Mouse (Mus musculus) lung, postnatal 0 days (tissue): ENCODE measurements around the gene Brk1. TPM values are rescaled to one million over a fixed set of nuclear protein-coding genes. Genes with fewer than 3 reads are reported as not detected.

ENCODE experiments used
- ATAC-seq: fragments of 200-750 bp; cut with Nextera tagmentation; 2 replicates; pipeline ENCODE4 v1.8.0; 2017; ENCODE audit warnings: moderate library complexity
- DNase-seq: peaks from one replicate; pipeline ENCODE4 v3.0.0-alpha.2; 2016; ENCODE audit warnings: low spot score
- H3K27ac ChIP-seq: fragments of 300-500 bp; sonication (generic); 2 replicates; pipeline ENCODE4 v1.5.1; 2014; ENCODE audit warnings: antibody characterized with exemption, mild to moderate bottlenecking, low read length, mixed read lengths
- H3K27me3 ChIP-seq: fragments of 300-500 bp; sonication (generic); replicated peaks from 2 replicates; pipeline ENCODE4 v1.6.1; 2014; ENCODE audit warnings: low read length, mixed read lengths; ENCODE audit not compliant: insufficient read depth
- H3K36me3 ChIP-seq: fragments of 300-500 bp; sonication (generic); 2 replicates; pipeline ENCODE4 v1.6.1; 2014; ENCODE audit warnings: low read length, mixed read lengths; ENCODE audit not compliant: insufficient read depth
- H3K4me1 ChIP-seq: fragments of 300-500 bp; sonication (generic); 2 replicates; pipeline ENCODE4 v1.6.1; 2014; ENCODE audit warnings: antibody characterized with exemption, low read depth, low read length, mixed read lengths; ENCODE audit not compliant: insufficient read depth
- H3K4me2 ChIP-seq: fragments of 300-500 bp; sonication (generic); replicated peaks from 2 replicates; pipeline ENCODE4 v1.6.1; 2014; ENCODE audit warnings: low read depth, mild to moderate bottlenecking, low read length, moderate library complexity, mixed read lengths
- H3K4me3 ChIP-seq: fragments of 300-500 bp; sonication (generic); 2 replicates; pipeline ENCODE4 v1.5.1; 2014; ENCODE audit warnings: low read depth, low read length
- H3K9ac ChIP-seq: fragments of 300-500 bp; sonication (generic); replicated peaks from 2 replicates; pipeline ENCODE4 v1.6.1; 2014; ENCODE audit warnings: low read depth, mild to moderate bottlenecking
- H3K9me3 ChIP-seq: fragments of 300-500 bp; sonication (generic); 2 replicates; pipeline ENCODE4 v1.6.1; 2016; ENCODE audit warnings: low read length, mixed read lengths
- CTCF ChIP-seq: IDR thresholded peaks from 2 replicates; pipeline ENCODE4 v1.5.1; 2016; ENCODE audit warnings: antibody characterized with exemption, mild to moderate bottlenecking
- EP300 ChIP-seq: IDR thresholded peaks from 2 replicates; pipeline ENCODE4 v1.6.1; 2016; ENCODE audit warnings: antibody characterized with exemption, mild to moderate bottlenecking, control low read depth
- WGBS: fragments of 180-500 bp; shearing (Covaris S2); extraction: QIAGEN DNeasy Blood & Tissue Kit; methylation state at CpG from one replicate; pipeline ENCODE4 v1.1.7; 2014; 5-methylcytosine and 5-hydroxymethylcytosine counted together
- polyA plus RNA-seq: library from polyadenylated mRNA; unstranded; fragments of >200 nt; fragmentation: Nextera tagmentation; extraction: Ambion mirVana; gene quantifications from 2 replicates; pipeline ENCODE4 v1.2.1, GENCODE M21; 2015

Gene Brk1
- polyA plus RNA-seq, 1 experiment from 2014 or later = 225 TPM

DNA sequence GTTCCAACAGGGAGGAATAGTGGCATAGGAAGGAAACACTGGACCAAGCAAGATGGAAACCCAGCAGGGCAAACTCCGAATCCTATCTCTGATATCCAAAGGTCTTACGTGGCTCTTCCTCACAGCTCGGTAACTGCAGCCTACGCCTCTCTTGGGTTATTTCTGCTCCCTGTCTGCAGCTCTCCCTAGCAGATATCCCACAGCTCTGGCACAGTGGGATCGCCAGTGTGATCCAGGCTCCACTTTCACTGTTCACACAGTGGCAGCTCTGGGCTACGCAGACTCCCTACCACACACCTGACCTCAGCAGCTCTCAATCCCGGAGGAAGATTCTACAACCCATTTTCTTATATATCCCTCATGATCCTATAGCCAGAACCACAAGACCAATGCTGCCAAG lies 9.6 kb downstream of the Brk1 start:
- over 99% methylated on average over 7 of the region's 7 CpGs for WGBS
- TF ChIP-seq EP300 = no peak
- no peak for TF ChIP-seq CTCF
- Histone ChIP-seq H3K27ac (no peak overlapping the region), H3K4me2 (no peak overlapping the region), H3K9me3 (no peaks in the 10 kb centered on the region), H3K9ac (no peak overlapping the region), H3K4me1 (no peaks in the 10 kb centered on the region), H3K4me3 (no peak overlapping the region), H3K36me3 (peaks cover 32% of the 10 kb centered on the region; the same call in 1 of the 2 replicates), H3K27me3 (no peaks in the 10 kb centered on the region)
- DNase-seq = no peak
- no peak for ATAC-seq

DNA sequence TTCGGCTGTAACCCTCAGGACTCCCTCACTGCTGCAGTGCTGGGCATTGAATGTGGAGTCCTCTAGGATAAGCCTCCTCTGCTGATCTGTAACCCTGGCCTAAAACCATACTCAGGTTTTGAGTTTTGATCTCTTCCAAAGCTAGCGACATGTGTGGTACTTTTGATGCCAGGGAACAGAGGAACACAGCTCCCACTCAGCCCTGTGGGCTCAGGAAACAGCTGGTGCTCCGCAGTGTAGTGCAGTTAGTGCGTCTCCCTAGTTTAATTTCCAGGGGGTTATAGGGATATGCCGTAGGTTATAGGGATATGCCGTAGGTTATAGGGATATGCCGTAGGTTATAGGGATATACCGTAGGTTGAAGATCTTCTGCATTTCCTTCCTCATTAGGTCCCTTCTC lies 10.4 kb downstream of the Brk1 start:
- TF ChIP-seq CTCF (no peak), EP300 (no peak)
- H3K27ac ChIP-seq = no peak overlapping the region
- DNase-seq (no peak), ATAC-seq (no peak)
- no peaks in the 10 kb centered on the region for H3K27me3 ChIP-seq
- no peak overlapping the region for H3K4me3 ChIP-seq
- no peak overlapping the region for H3K9ac ChIP-seq
- H3K36me3 ChIP-seq = peaks cover 32% of the 10 kb centered on the region; the same call in 1 of the 2 replicates
- H3K4me2 ChIP-seq = no peak overlapping the region
- 96% methylated on average over 8 of the region's 8 CpGs for WGBS
- H3K4me1 ChIP-seq = no peaks in the 10 kb centered on the region
- no peaks in the 10 kb centered on the region for H3K9me3 ChIP-seq

DNA sequence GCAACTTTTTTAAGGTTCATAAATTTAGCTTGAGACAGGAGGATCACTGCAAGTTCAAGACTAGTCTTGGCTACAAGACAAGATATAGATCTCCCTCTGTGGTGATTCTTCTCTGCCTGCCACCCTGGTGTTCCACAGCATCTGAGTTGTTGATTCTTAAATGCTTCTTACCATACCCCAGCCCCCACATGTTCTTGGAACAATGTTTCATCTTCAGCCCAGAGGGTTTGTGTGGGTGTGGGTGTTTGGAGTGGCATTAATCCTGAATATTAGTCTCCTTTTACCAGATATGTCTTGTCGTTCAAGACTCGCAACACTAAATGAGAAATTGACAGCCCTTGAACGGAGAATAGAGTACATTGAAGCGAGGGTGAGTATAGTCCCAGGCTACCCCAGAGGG lies 10.9 kb downstream of the Brk1 start:
- H3K4me2 ChIP-seq = no peak overlapping the region
- no peak overlapping the region for H3K27ac ChIP-seq
- no peaks in the 10 kb centered on the region for H3K4me1 ChIP-seq
- no peak overlapping the region for H3K4me3 ChIP-seq
- DNase-seq = no peak
- TF ChIP-seq EP300 (no peak), CTCF (no peak)
- H3K9me3 ChIP-seq = no peaks in the 10 kb centered on the region
- peaks cover 32% of the 10 kb centered on the region; the same call in 1 of the 2 replicates for H3K36me3 ChIP-seq
- ATAC-seq = no peak
- H3K9ac ChIP-seq = no peak overlapping the region
- 89% methylated on average over 4 of the region's 4 CpGs for WGBS
- no peaks in the 10 kb centered on the region for H3K27me3 ChIP-seq

DNA sequence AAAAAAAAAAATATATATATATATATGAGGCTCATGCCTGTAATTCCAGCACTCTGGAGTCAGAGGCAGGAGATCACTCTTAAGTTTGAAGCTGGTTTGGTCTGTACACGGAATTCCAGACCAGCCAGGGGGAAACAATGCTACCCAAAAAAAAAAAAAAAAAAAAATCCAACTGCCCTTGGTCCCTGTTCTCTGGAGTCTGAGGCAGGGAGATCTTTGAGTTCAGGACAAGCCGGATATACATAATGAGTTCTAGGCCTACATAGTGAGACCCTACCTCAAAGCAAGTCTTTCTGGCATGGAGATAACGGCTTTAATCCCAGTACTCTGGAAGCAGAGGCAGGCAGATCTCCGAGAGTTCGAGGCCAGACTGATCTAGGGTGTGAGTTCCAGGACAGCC lies 18.8 kb downstream of the Brk1 start:
- TF ChIP-seq CTCF (no peak), EP300 (no peak)
- H3K9ac ChIP-seq = no peak overlapping the region
- peaks cover 5% of the 10 kb centered on the region; the same call in 1 of the 2 replicates for H3K4me1 ChIP-seq
- H3K36me3 ChIP-seq = peaks cover 7% of the 10 kb centered on the region
- peak overlapping the region; percentile 65 for H3K4me2 ChIP-seq
- no peak for DNase-seq
- H3K27ac ChIP-seq = peak overlapping the region; percentile 89; the same call in 1 of the 2 replicates
- no peak for ATAC-seq
- peak overlapping the region; percentile 67 for H3K4me3 ChIP-seq
- no peaks in the 10 kb centered on the region for H3K9me3 ChIP-seq
- H3K27me3 ChIP-seq = no peaks in the 10 kb centered on the region
- WGBS = 63% methylated on average over 5 of the region's 5 CpGs

DNA sequence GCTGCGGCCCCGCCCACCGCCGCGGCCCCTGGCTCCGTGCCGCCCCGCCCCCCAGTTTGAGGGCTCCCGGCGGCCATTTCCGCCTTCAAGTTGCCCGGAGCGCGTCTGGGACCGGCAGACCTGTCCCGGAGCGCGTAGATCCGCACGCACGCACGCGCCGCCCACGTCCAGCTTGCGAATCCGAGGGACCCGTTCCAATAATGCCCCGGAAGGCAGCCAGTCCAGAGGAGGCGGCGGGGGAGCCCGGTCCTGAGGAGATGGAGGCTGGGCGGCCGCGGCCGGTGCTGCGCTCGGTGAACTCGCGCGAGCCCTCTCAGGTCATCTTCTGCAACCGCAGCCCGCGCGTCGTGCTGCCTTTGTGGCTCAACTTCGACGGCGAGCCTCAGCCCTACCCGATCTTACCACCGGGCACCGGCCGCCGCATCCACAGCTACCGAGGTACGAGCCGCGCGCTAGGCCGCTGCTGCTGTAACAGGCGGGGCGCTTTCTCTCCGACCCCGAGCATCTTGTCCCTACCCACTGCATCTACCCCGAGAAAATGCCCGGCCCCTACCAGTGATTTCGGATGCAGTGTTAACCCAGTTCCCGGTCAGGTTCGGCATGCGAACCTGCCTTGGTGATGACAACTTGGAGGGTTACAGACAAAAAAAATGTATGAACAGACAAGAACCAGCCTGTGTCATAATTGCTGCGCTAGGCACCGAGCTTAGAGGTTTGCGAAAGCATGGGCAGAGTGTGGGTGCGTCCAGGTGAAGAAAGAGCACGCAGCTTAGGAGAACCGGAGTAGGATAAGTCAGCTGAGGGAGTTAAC lies 19.6 kb downstream of the Brk1 start, which contains the start of gene Vhl:
Gene Vhl (plus strand): TSS at position 19 of the 811 bp plus-strand sequence.
- under 1% methylated on average over 62 of the region's 76 CpGs for WGBS
- H3K27me3 ChIP-seq = no peaks in the 10 kb centered on the region
- DNase-seq (peak; percentile 91), ATAC-seq (peak; percentile 93)
- peak within 1 kb of the TSS; percentile 67 for H3K4me3 ChIP-seq
- no peaks in the 10 kb centered on the region for H3K9me3 ChIP-seq
- H3K4me2 ChIP-seq = peak within 1 kb of the TSS; percentile 65
- H3K4me1 ChIP-seq = peaks cover 5% of the 10 kb centered on the region; the same call in 1 of the 2 replicates
- H3K9ac ChIP-seq = peak within 1 kb of the TSS; percentile 60
- peaks cover 9% of the 10 kb centered on the region for H3K36me3 ChIP-seq
- H3K27ac ChIP-seq = peak within 1 kb of the TSS; percentile 89
- TF ChIP-seq CTCF (peak; percentile 53), EP300 (no peak)

DNA sequence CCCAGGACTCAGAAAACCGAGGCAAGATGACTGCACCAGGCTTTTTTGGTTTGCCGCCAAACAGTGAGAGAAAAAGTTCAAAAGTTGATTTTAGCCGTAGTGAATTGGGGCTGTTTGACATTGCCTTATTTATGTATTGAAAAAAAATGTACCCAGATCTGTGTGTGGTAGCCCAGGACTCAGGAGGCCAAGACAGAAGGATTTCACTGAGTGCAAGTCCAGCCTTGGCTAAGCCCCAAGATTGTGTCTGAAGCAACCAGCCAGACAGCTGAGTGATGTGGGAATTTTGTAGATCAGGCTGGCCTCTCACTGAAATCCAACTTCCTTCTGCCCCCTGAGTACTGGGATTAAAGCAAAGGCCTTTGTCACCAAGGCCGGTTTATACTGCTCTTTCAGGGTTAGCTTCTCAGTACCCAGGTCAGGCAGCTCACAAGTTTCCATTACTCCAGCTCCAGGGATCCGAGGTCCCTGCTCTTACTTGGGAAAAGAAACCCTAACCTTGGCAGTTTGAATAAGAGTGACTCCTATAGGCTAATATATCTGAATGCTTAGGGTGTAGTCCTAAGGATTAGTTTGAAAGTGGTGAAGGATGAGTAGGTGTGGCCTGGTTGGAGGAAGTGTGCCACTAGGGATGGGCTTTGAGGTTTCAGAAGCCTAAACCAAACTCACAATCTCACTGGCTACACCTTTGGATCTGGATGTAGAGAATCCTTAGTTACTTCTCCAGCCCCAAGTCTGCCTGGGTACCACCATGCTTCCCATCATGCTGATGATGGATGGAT lies 20.6 kb downstream of the Brk1 start:
- Histone ChIP-seq H3K4me1 (peaks cover 5% of the 10 kb centered on the region; the same call in 1 of the 2 replicates), H3K27ac (no peak overlapping the region), H3K4me3 (peak overlapping the region; percentile 67; the same call in 1 of the 2 replicates), H3K9ac (peak overlapping the region; percentile 60; the same call in 1 of the 2 replicates), H3K36me3 (peaks cover 9% of the 10 kb centered on the region), H3K27me3 (no peaks in the 10 kb centered on the region), H3K4me2 (peak overlapping the region; percentile 65), H3K9me3 (no peaks in the 10 kb centered on the region)
- WGBS = 38% methylated on average over 5 of the region's 5 CpGs
- DNase-seq = peak; percentile 39
- ATAC-seq = no peak
- no peak for TF ChIP-seq EP300
- no peak for TF ChIP-seq CTCF
